Mouse (Mus musculus) left cerebral cortex, postnatal 36 days (tissue): ENCODE data around the gene Orai1. TPM values are rescaled to one million over a fixed set of nuclear protein-coding genes. Genes with fewer than 3 reads are reported as not detected.
A peak's percentile ranks its signal among the peaks of the same experiment; 100 is the strongest.
"Not testable (repeated sequence)": the region's sequence is repeated elsewhere in the genome, so short reads cannot be mapped to it uniquely, and the experiment has no call there.

Experiments
- DNase-seq, 2 experiments: peaks; one replicate each; pipeline ENCODE4 v3.0.0; 2021 to 2022; ENCODE audit warnings: low spot score in 2 of 2, mixed read lengths in 1 of 2
- intact Hi-C: fragments of 180-260 bp; cut with DNase I; formaldehyde crosslinking; loops from one replicate; pipeline ENCODE4 v1.15.1; 2025
- total RNA-seq, 2 experiments: library from RNA; stranded (reverse); gene quantifications; 2 replicates each; pipeline ENCODE4 v1.2.3; 2021

The Orai1 gene
- total RNA-seq: 1 to 10 TPM; 7.0 to 7.9 TPM

DNA sequence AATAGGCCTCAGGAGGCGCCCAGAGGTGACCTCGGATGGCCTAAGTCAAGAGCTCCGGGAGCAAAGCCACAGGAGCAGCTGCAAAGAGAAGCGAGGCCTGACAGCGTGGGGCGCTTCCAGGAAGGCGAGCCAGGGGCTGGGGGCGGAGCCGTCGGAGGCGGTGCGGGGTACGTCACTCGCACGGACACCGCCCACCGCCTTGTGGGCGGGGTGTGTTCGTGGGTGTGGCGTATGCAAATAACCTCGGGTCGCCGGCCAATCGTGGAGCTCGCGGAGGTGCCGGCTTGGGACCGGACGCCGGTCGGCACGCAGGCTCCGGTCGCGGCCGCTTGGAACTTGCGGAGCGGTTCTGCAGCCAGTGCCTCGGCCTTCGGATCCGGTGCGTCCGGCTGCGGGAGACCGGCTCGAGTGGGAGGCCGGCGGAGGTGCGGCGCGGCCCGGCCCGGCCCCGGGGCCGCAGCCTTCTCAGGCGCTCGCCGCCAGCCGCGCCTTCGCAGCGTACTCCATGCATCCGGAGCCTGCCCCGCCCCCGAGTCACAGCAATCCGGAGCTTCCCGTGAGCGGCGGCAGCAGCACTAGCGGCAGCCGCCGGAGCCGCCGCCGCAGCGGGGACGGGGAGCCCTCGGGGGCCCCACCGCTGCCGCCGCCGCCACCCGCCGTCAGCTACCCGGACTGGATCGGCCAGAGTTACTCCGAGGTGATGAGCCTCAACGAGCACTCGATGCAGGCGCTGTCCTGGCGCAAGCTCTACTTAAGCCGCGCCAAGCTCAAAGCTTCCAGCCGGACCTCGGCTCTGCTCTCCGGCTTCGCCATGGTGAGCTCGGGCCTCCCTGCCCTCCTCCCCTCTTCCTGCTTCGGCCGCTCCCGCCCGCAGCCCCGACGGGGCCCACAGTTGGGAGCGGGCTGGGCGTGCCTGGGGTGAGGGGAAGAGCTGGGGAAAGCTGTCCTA is at the start of gene Orai1:
TSS of gene Orai1 (plus strand) at position 322 of the 949 bp plus-strand sequence.
- intact Hi-C loops: loop anchor here (2.0 to 5.0 kb wide), 4 partner anchors 26 to 88 kb away; partner anchors contain the start of genes Kdm2b and Morn3
- peak; percentile 95 to 96 for DNase-seq

- intact Hi-C loops: no loop called here
- DNase-seq: no peak
Observed at GRCm38 (mm10) chr5:122965427-122965826, 49.4 kb upstream of the Orai1 start.

GRCm38 (mm10) chr5:122968322-122968721 is 46.6 kb upstream of the Orai1 start:
- intact Hi-C loops: loop anchor here (2.0 kb wide), 2 partner anchors 46 to 80 kb away; partner anchors contain the start of gene Orai1
- peak in 1 of 2 experiments; percentile 48 for DNase-seq

DNA sequence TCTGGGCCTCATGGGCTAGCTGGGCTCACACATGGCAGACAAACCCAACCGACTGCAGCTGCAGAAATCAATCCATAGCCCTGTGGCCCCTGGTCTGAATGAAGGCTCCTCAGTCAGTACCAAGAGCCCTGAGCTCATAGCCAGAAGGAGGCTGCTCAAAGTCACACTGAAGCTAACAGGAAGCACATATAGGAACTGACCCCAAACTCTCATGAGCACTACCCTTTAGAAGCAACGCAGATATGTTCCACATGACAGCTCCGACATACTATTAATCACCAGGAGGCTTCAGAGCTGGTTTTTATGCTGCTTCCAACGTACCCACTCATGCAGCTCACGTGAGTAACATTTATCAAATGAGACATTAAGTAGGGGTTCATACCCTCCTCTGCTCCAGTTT is 44.8 kb upstream of the Orai1 start:
- no peak for DNase-seq
- intact Hi-C loops: no loop called here

GRCm38 (mm10) chr5:122971438-122971837 is 43.4 kb upstream of the Orai1 start:
- DNase-seq: no peak
- intact Hi-C loops: no loop called here

DNA sequence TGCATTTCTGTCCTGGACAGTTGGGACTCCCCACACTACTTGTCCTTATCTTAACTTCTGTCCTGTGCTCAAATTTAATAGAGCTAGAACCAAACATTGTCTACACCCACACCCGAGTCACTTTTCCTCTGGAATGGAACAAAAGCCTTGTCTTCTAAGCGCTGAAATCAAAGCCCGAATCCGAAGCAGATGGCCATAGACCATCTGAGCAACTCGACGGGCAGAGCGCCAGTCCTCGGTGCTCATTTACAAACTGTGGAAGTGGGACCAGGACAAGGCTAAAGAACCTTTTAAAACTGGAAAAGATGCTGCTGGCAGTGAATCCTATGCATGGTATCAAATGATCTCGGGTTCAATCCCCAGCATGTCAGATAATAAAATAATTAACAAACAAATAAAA is 42.8 kb upstream of the Orai1 start:
- intact Hi-C loops: no loop called here
- no peak for DNase-seq

DNA sequence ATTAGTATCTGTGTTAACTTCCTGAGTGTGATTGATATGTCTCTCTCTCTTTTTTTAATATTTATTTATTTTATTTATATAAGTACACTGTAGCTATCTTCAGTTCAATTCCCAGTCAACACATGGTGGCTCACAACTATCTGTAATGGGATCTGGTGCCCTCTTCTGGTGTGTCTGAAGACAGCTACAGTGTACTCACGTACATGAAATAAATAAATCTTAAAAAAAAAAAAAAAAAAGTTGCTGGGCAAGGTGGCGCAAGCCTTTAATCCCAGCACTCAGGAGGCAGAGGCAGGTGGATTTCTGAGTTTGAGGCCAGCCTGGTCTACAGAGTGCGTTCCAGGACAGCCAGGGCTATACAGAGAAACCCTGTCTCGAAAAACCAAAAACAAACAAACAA is 40.2 kb upstream of the Orai1 start:
- DNase-seq: not testable (repeated sequence)

DNA sequence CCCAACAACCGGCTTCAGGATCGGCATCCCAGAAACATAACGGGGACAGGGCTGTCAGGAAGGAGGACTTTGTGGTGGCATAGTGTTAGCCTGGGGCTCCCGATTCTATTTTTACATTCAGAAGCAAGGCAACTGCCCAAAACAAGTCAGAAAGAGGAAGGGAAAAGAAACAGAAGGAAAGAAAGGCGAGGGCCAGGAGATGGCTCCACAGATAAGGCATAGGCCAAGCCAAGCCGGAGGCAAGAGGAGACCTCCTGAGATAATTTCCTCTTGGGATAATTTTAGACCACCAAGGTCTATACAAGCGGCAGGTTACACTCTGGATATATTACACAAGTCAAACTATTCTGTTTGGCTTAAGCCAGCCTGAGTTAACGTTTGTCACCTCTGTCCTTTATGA is 35.9 kb upstream of the Orai1 start:
- no peak for DNase-seq
- intact Hi-C loops: no loop called here

More for the DNA sequence above, 40.2 kb upstream of the Orai1 start:
- intact Hi-C loops: not testable (repeated sequence)

- intact Hi-C loops: no loop called here
- DNase-seq: no peak
Observed at GRCm38 (mm10) chr5:122984483-122984882, 30.4 kb upstream of the Orai1 start.

GRCm38 (mm10) chr5:122985276-122985675 is 29.6 kb upstream of the Orai1 start:
- no peak for DNase-seq
- intact Hi-C loops: no loop called here

DNA sequence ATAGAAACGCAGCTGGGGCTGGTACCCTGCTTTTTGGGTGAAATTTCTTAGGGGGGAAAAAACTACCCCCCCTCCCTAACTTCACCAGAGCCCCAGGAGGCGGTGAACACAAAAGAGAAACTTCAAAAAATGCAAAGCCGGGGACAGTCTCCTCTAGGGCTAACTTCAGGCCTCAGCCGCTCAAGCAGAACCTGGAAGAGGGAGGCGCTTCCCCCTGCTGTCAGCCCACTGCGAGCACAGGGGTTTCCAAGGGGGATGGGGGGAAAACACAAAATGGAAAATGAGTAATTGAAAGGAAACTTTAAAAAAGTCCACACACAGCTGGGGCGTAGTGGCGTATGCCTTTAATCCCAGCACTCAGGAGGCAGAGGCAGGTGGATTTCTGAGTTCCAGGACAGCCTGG is 28.8 kb upstream of the Orai1 start:
- intact Hi-C loops: no loop called here
- no peak for DNase-seq

DNA sequence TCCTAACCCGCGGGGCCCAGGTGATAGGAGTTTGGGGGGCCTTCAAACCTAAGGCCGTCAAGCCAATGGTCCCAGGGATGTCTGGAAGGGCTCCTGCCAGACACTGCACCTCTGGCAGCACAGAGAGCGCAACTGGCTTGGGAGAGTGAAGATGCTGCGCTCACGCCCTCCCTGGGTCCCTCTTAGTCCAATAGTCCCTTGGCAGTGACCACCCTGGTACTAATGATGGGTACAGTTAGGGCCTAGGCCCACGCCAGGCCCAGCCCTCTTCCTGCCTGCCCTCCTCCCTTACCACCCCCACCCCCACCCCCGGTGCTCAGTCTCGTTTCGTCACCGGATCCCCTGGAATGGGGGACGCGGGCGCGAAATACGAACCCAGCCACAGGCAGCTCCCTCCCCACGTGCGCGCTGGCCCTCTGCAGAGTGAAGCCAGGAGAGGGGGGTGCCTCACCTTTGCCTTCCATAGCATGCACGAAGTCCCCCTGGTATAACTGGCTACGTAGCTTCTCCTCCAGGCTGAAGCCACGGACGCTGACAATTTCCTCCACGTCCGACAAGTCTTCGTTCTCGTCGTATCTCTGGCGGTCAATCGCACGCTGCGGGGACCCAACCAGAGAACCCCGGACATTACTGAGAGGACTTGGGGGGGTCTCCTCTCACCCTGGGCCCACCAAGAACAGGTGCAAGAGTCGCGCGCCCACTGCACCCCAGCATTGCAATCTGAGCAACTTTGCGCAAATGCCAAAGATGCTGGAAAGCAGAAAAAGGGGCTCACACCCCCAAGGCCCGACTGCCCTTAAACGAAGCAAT is 27.5 kb upstream of the Orai1 start:
- intact Hi-C loops: loop anchor here (2.0 kb wide), 1 partner anchor 27 kb away; the partner anchor contains the start of gene Orai1

DNA sequence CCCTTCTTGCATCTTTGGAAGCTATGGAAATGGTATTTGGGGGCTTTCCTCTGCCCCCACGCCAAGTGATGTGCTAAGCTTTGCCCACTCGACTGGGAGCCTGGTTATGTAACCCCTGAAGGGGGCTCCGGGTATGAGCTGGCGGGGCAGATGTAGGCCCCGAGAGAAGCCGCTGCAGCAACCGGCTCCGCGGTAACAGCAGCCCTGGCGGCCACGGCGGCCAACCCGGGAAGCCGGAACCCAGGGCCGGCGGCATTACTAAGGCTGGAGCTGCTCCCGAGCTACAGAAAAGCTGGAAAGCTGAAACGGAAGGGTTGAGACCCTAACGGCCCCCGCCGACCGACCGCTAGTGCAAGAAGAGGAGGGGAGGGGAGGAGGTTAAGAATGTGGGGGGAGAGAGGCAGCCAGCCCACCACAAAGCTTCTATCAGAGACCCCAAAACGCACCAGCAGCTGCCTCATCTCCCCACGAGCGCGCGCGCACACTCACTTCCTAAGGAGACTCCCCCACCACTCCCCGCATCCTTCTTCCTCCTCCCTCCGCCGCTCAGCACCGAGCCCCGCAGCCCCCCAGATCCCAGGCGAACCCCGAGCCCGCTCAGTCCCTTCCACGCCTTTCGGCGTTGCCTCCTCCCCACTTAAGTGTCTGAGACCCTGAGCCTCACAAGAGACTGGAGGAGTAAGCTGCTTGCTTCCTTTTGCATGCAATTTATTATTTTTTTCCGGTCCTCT is 26.7 kb upstream of the Orai1 start:
- intact Hi-C loops: loop anchor here (2.0 kb wide), 1 partner anchor 27 kb away; the partner anchor contains the start of gene Orai1
- peak; percentile 59 to 72 for DNase-seq

More for the DNA sequence above, 27.5 kb upstream of the Orai1 start:
- DNase-seq: no peak

- intact Hi-C loops: loop anchor here (2.0 kb wide), 1 partner anchor 26 kb away; the partner anchor contains the start of gene Orai1
- peak; percentile 70 to 81 for DNase-seq
Observed at GRCm38 (mm10) chr5:122989001-122989525, 25.8 kb upstream of the Orai1 start.

- intact Hi-C loops: loop anchor here (2.0 kb wide), 1 partner anchor 25 kb away; the partner anchor contains the start of gene Orai1
- DNase-seq: no peak
Observed at GRCm38 (mm10) chr5:122989551-122990330, 25.1 kb upstream of the Orai1 start, which contains the start of gene Kdm2b. TSS of gene Kdm2b (minus strand) at chr5:122989823.

DNA sequence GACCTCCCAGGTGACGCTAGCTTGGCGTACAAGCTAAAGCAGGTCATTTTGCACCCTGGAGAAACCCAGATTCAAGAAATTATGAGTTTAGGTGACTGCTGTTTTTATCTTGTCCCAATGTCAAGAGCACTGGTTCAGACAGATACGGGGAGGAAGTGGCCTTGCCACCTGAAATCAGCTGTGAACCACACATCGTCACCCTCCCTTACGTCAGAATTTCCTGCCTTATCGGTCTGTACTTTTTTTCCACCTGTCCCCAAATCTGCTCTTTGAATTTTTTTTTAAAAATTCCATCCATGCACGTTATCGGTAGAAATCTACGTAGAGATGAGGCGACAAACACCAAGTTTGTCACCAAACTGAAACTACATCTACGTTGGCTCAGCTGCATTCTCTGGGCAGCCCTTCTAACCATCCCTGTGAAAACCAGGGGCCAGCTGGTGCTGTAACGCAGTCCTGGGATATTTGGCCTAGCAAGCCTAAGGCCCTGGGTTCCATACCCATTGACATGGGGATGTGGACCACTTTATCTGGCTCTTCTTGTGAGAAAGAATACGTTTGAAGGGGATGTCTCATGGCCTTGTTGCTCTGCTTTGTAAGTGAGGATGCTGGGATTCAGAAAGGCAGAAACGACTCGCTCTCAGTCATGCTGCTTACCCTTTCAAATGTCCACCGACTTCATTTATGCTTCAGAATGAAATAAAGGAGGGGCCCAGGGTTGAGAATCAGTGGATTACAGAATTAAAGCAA is 24.3 kb upstream of the Orai1 start:
- DNase-seq: no peak
- intact Hi-C loops: no loop called here

DNA sequence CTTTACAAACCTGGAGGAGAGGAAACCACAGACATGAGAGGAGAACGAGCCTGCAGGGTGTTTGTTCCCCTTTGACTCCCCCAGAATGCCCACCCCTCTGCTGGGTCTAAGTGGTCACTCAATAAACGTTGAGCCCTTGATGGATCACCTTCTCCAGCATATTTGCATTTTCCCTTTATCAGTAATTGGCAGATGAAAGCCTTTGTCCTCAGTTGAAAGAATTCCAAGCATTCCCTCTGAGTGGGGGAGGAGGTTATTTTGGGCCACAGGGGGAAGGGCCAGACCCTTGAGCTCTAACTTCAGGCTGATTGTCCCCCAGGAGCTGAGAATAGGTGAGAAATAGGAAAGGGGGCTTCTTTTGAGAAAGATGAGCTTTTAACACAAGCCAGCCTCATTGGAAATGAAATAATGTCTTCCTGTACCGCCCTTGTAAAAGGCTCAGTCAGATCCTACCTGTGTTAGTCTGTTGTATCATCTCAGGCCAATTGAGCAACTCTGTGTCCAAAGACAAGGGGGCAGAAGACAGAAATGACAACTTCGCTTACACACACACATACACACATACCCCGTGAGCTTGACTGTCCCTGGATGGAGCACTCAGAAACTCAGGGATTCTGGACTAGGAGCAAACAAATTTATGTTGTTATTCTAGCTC is 23.4 kb upstream of the Orai1 start:
- no peak for DNase-seq
- intact Hi-C loops: no loop called here
